Mouse (Mus musculus): ENCODE results near the gene Apoe.

DNA sequence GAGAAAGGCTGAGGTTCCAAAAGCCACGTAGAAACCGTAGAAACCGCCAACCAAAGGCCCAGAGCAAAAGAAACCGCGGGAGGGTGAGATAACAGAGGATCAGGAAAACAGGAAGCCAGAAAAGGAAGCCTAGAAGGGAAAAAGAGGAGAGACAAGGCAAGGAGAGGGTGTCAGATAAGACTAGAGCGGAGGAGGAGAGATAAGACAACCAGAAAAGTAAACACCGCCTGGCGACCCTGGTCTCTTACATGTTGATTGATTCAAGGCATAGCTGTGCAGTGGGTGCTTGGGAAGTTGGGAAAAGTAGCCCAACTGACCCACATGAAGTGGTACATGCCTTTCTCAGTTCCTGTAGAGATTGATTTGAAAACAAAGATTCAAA, 3.8 kb downstream of the Apoe start:
- no peak for TF ChIP-seq GATA1 (IDR thresholded peaks at IDR 0.05; ENCODE audit: low read length)
- no peak for TF ChIP-seq TAL1 (IDR thresholded peaks at IDR 0.05; ENCODE audit: low read length)

Measured in erythroblast, embryonic 14.5 days (primary cell).